28 mouse cellular contexts compared by ENCODE assay signal in genomic region chr4:115596824-115597336, GRCm38 (mm10). TPM values are rescaled to one million over a fixed set of nuclear protein-coding genes. Genes with fewer than 3 reads are reported as not detected.
"Had no signal": no experiment of that assay in that cellular context is flagged by ENCODE, and none has a peak within 500 bp of the region (broad histone marks: within the 10 kb centered on the region; RNA-seq: fewer than 3 reads in every experiment).

No protein-coding gene starts in this region.

- H3K9ac ChIP-seq: liver, embryonic 13.5 days; liver, embryonic 15.5 days; lung, embryonic 14.5 days; midbrain, embryonic 12.5 days; neural tube, embryonic 13.5 days; neural tube, embryonic 15.5 days had no signal

- H3K4me1 ChIP-seq: liver, embryonic 13.5 days; liver, embryonic 15.5 days; midbrain, embryonic 10.5 days; midbrain, embryonic 12.5 days; neural tube, embryonic 13.5 days; neural tube, embryonic 15.5 days had no signal

- H3K27me3 ChIP-seq: liver, embryonic 13.5 days; liver, embryonic 15.5 days; midbrain, embryonic 12.5 days; neural tube, embryonic 13.5 days; neural tube, embryonic 15.5 days had no signal

- H3K9me3 ChIP-seq: liver, embryonic 13.5 days; liver, embryonic 15.5 days; midbrain, embryonic 10.5 days; midbrain, embryonic 12.5 days; neural tube, embryonic 13.5 days; neural tube, embryonic 15.5 days had no signal

- H3K4me2 ChIP-seq: liver, embryonic 13.5 days; liver, embryonic 15.5 days; lung, embryonic 14.5 days; midbrain, embryonic 12.5 days; neural tube, embryonic 13.5 days; neural tube, embryonic 15.5 days had no signal

- H3K27ac ChIP-seq: liver, embryonic 13.5 days; liver, embryonic 15.5 days; midbrain, embryonic 10.5 days; midbrain, embryonic 12.5 days; neural tube, embryonic 13.5 days; neural tube, embryonic 15.5 days had no signal

- DNase-seq: liver, embryonic 13.5 days; lung, adult 18-20 months; lung, embryonic 14.5 days; lung, postnatal 10 days; lung, postnatal 4 days; midbrain, embryonic 14.5 days; retina, postnatal 1 day; right cerebral cortex, adult 18-20 months; right cerebral cortex, postnatal 25 days; right cerebral cortex, postnatal 4 days; spleen, adult 18-20 months; thymus, postnatal 14 days; thymus, postnatal 36 days had no signal

- H3K4me3 ChIP-seq: liver, embryonic 13.5 days; liver, embryonic 15.5 days; midbrain, embryonic 10.5 days; midbrain, embryonic 12.5 days; myocyte; neural tube, embryonic 13.5 days; neural tube, embryonic 15.5 days had no signal

- ATAC-seq: midbrain, embryonic 16.5 days had no signal

- H3K36me3 ChIP-seq: liver, embryonic 13.5 days; liver, embryonic 15.5 days; midbrain, embryonic 10.5 days; midbrain, embryonic 12.5 days; neural tube, embryonic 13.5 days; neural tube, embryonic 15.5 days had no signal

RNA-seq across cellular contexts. Expression of gene Cyp4a32, which starts 3.9 kb away (rescaled TPM):
- total RNA-seq: megakaryocyte, adult 5-6 weeks; megakaryocyte-erythroid progenitor cell, adult 5-6 weeks had no signal
- polyA plus RNA-seq: liver, embryonic 13.5 days; liver, embryonic 15.5 days; lung, embryonic 14.5 days; lung, embryonic 16.5 days; midbrain, embryonic 10.5 days; midbrain, embryonic 12.5 days; midbrain, embryonic 14.5 days; midbrain, embryonic 16.5 days; myocyte; neural tube, embryonic 11.5 days; neural tube, embryonic 13.5 days; neural tube, embryonic 15.5 days; small intestine, adult 2 months; stomach, embryonic 16.5 days; testis, adult 2 months; thymus, postnatal 0 days had no signal

RNA-seq across cellular contexts. Expression of gene Cyp4a31, which starts 33.4 kb away (rescaled TPM):
- total RNA-seq: megakaryocyte, adult 5-6 weeks; megakaryocyte-erythroid progenitor cell, adult 5-6 weeks had no signal
- polyA plus RNA-seq: liver, embryonic 13.5 days; lung, embryonic 14.5 days; lung, embryonic 16.5 days; midbrain, embryonic 10.5 days; midbrain, embryonic 12.5 days; midbrain, embryonic 14.5 days; midbrain, embryonic 16.5 days; myocyte; neural tube, embryonic 11.5 days; neural tube, embryonic 13.5 days; neural tube, embryonic 15.5 days; small intestine, adult 2 months; stomach, embryonic 16.5 days; thymus, postnatal 0 days had no signal

RNA-seq across cellular contexts. Expression of gene Cyp4b1, which starts 50.6 kb away (rescaled TPM):
- total RNA-seq: megakaryocyte, adult 5-6 weeks; megakaryocyte-erythroid progenitor cell, adult 5-6 weeks had no signal
- polyA plus RNA-seq: midbrain, embryonic 10.5 days; midbrain, embryonic 12.5 days; neural tube, embryonic 11.5 days had no signal
